Mouse (Mus musculus) hindbrain, embryonic 16.5 days (tissue): ENCODE results near the gene Barhl1. TPM values are rescaled to one million over a fixed set of nuclear protein-coding genes. Genes with fewer than 3 reads are reported as not detected.

ENCODE experiments used
- ATAC-seq: fragments of 200-750 bp; cut with Nextera tagmentation; 2 replicates; pipeline ENCODE4 v1.8.0; 2017; ENCODE audit warnings: moderate TSS enrichment, moderate library complexity
- H3K27ac ChIP-seq: fragments of 300-500 bp; sonication (generic); 2 replicates; pipeline ENCODE4 v1.5.1; 2014; ENCODE audit warnings: low read depth, mild to moderate bottlenecking, control low read depth, low read length, moderate library complexity
- H3K27me3 ChIP-seq: fragments of 300-500 bp; sonication (generic); replicated peaks from 2 replicates; pipeline ENCODE4 v1.6.1; 2014; ENCODE audit warnings: low read length; ENCODE audit not compliant: control insufficient read depth, insufficient read depth
- H3K36me3 ChIP-seq: fragments of 300-500 bp; sonication (generic); 2 replicates; pipeline ENCODE4 v1.6.1; 2014; ENCODE audit warnings: mild to moderate bottlenecking, low read length, moderate library complexity, mixed read lengths; ENCODE audit not compliant: control insufficient read depth, insufficient read depth
- H3K4me1 ChIP-seq: fragments of 300-500 bp; sonication (generic); 2 replicates; pipeline ENCODE4 v1.6.1; 2014; ENCODE audit warnings: low read depth, low read length; ENCODE audit not compliant: control insufficient read depth, insufficient read depth
- H3K4me2 ChIP-seq: fragments of 300-500 bp; sonication (generic); 2 replicates; pipeline ENCODE4 v1.6.1; 2014; ENCODE audit warnings: mild to moderate bottlenecking, low read length, control low read depth, moderate library complexity
- H3K4me3 ChIP-seq: fragments of 300-500 bp; sonication (generic); 2 replicates; pipeline ENCODE4 v1.5.1; 2014; ENCODE audit warnings: mild to moderate bottlenecking, low read length, control low read depth, moderate library complexity
- H3K9ac ChIP-seq: fragments of 300-500 bp; sonication (generic); 2 replicates; pipeline ENCODE4 v1.6.1; 2014; ENCODE audit warnings: low read depth, mild to moderate bottlenecking, control low read depth, low read length, moderate library complexity
- H3K9me3 ChIP-seq: fragments of 300-500 bp; sonication (generic); 2 replicates; pipeline ENCODE4 v1.6.1; 2014; ENCODE audit warnings: mild to moderate bottlenecking, low read length, moderate library complexity; ENCODE audit not compliant: control insufficient read depth
- WGBS: fragments of 180-500 bp; shearing (Covaris S2); extraction: QIAGEN DNeasy Blood & Tissue Kit; methylation state at CpG from one replicate; pipeline ENCODE4 v1.1.7; 2014; 5-methylcytosine and 5-hydroxymethylcytosine counted together
- polyA plus RNA-seq: library from polyadenylated mRNA; unstranded; fragments of >200 nt; fragmentation: Nextera tagmentation; extraction: Ambion mirVana; gene quantifications from 2 replicates; pipeline ENCODE4 v1.2.1, GENCODE M21; 2015

Barhl1 gene
- polyA plus RNA-seq, 1 experiment from 2014 or later, result 29.3 TPM

GRCm38 (mm10) chr2:28943666-28944516, 27.4 kb upstream of the Barhl1 start:
- ATAC-seq, result no peak
- Histone ChIP-seq H3K4me2 (peak overlapping the region; percentile 20), H3K27ac (no peak overlapping the region), H3K27me3 (peaks cover 5% of the 10 kb centered on the region; the same call in 1 of the 2 replicates), H3K9me3 (no peaks in the 10 kb centered on the region), H3K36me3 (no peaks in the 10 kb centered on the region), H3K9ac (no peak overlapping the region), H3K4me1 (peaks cover 12% of the 10 kb centered on the region), H3K4me3 (no peak overlapping the region)
- WGBS, result 19% methylated on average over 30 of the region's 30 CpGs

DNA sequence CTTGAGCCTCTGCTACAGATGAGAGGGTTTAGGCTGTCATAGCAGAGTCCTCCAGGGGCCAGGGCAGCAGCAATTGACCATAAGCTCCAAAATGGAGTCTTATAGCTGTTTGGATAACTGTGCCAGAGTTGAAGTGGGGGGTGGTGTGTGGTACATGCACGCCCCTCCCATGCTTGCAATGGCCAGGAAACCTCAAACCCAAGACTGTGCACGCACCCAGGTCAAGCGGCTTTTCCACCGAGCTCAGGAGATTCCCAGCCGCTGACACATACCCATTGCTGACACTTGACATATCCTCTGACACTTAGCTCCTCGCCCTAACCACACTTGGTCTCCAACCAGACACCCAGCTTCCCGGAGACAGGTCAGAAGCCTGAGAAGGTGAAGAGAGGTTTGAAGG, 22.5 kb upstream of the Barhl1 start:
- Histone ChIP-seq H3K27me3 (no peaks in the 10 kb centered on the region), H3K36me3 (no peaks in the 10 kb centered on the region), H3K9ac (no peak overlapping the region), H3K9me3 (no peaks in the 10 kb centered on the region), H3K27ac (no peak overlapping the region), H3K4me2 (no peak overlapping the region), H3K4me1 (peaks cover 4% of the 10 kb centered on the region), H3K4me3 (no peak overlapping the region)
- WGBS, result 89% methylated on average over 7 of the region's 7 CpGs
- no peak for ATAC-seq

DNA sequence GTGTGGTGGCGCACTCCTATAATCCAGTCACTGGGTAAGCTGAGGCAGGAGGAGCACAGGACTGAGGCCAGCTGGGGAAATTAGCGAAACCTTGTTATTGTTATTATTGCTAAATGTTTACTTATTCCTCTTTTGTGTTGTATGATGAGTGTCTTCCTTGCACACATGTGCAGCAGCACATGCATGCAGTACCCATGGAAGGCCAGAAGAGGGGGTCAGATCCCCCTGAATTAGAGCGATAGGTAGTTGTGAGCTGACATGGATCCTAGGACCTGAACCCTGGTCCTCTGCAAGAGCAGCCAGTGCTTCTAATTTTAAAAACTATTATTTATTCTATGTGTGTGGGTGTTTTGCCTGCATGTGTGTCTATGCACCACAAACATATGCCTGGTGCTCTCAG, 14.1 kb upstream of the Barhl1 start:
- Histone ChIP-seq H3K27ac (no peak overlapping the region), H3K4me2 (no peak overlapping the region), H3K9ac (no peak overlapping the region), H3K4me3 (no peak overlapping the region), H3K36me3 (no peaks in the 10 kb centered on the region), H3K27me3 (0 out of 2 replicates have a peak, but pooled peaks cover 2% of the 10 kb centered on the region), H3K9me3 (no peaks in the 10 kb centered on the region), H3K4me1 (no peaks in the 10 kb centered on the region)
- 99% methylated on average over 3 of the region's 3 CpGs for WGBS
- ATAC-seq, result no peak

GRCm38 (mm10) chr2:28923912-28924311, 7.4 kb upstream of the Barhl1 start:
- Histone ChIP-seq H3K27ac (no peak overlapping the region), H3K27me3 (peaks cover 47% of the 10 kb centered on the region), H3K36me3 (no peaks in the 10 kb centered on the region), H3K4me1 (no peaks in the 10 kb centered on the region), H3K4me2 (no peak overlapping the region), H3K9ac (no peak overlapping the region), H3K4me3 (no peak overlapping the region), H3K9me3 (no peaks in the 10 kb centered on the region)
- ATAC-seq, result peak; percentile 81
- 2% methylated on average over 4 of the region's 4 CpGs for WGBS

- no peaks in the 10 kb centered on the region for H3K9me3 ChIP-seq
- H3K27me3 ChIP-seq, result peaks cover 73% of the 10 kb centered on the region
- no peak overlapping the region for H3K4me3 ChIP-seq
- 0% methylated on average over 4 of the region's 4 CpGs for WGBS
- ATAC-seq, result no peak
- H3K9ac ChIP-seq, result no peak overlapping the region
- no peak overlapping the region for H3K4me2 ChIP-seq
- no peaks in the 10 kb centered on the region for H3K36me3 ChIP-seq
- peaks cover 4% of the 10 kb centered on the region for H3K4me1 ChIP-seq
- H3K27ac ChIP-seq, result 0 out of 2 replicates have a peak overlapping the region, but pooled peaks have one; percentile 17
Measured at GRCm38 (mm10) chr2:28919001-28919400, 2.5 kb upstream of the Barhl1 start.

DNA sequence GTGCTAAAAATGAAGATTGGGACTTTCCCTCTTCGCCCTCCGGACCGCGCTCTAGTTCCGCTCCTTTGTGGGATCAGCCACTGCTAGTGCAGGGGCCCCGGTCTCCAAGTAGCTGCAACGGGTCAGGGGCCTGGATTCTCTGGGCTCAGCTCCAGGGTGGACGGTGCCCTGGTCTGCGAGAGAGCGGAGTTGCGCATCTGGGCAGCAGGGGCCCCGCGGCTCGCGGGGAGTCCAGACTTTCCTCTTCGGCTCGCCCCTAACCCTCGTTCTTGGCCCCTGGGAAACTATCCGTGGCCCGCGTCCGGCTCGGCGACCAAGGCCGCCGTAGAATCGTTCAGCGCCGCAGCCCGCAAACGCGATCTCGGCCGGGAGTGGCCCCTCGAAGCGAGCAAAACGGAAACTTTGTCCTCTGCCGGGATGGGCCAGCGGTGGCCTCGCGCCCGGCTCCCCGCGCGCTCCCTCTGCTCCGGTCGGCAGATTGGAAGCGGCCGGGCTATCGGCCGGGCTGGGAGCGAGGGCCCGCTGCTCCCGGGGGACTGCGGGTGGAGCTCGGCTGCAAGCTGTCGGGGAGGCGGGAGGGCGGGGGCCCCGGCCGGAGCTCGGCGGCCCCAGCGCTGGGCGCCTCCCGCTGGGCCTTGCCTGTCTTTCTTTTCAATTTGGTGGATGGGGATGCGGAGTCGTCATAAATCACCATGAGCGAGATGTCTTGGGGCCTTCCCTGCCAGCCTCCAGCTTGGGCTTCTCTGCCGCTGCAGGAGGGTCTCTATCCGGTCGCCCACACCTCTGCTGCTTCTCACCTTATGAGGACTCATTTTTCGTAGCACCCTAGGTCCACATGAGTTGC, 1.3 kb upstream of the Barhl1 start:
- Histone ChIP-seq H3K4me3 (peak overlapping the region; percentile 35), H3K9ac (peak overlapping the region; percentile 48), H3K36me3 (no peaks in the 10 kb centered on the region), H3K27ac (peak overlapping the region; percentile 66), H3K4me1 (peaks cover 4% of the 10 kb centered on the region), H3K4me2 (peak overlapping the region; percentile 47), H3K27me3 (peaks cover 70% of the 10 kb centered on the region), H3K9me3 (no peaks in the 10 kb centered on the region)
- ATAC-seq, result no peak
- WGBS, result under 1% methylated on average over 71 of the region's 73 CpGs

GRCm38 (mm10) chr2:28917156-28917517, 669 bp upstream of the Barhl1 start:
- Histone ChIP-seq H3K4me1 (peaks cover 4% of the 10 kb centered on the region), H3K9ac (peak overlapping the region; percentile 48; the same call in 1 of the 2 replicates), H3K27me3 (peaks cover 65% of the 10 kb centered on the region), H3K4me3 (peak overlapping the region; percentile 35; the same call in 1 of the 2 replicates), H3K4me2 (peak overlapping the region; percentile 47), H3K9me3 (no peaks in the 10 kb centered on the region), H3K27ac (peak overlapping the region; percentile 66), H3K36me3 (no peaks in the 10 kb centered on the region)
- WGBS, result 9% methylated on average over 11 of the region's 11 CpGs
- ATAC-seq, result no peak

- peak overlapping the region; percentile 56 for H3K9ac ChIP-seq
- peak overlapping the region; percentile 5 for H3K4me2 ChIP-seq
- no peaks in the 10 kb centered on the region for H3K9me3 ChIP-seq
- no peaks in the 10 kb centered on the region for H3K36me3 ChIP-seq
- peak overlapping the region; percentile 37 for H3K4me3 ChIP-seq
- H3K27ac ChIP-seq, result peak overlapping the region; percentile 75
- WGBS, result under 1% methylated on average over 50 of the region's 50 CpGs
- H3K27me3 ChIP-seq, result peaks cover 67% of the 10 kb centered on the region
- peaks cover 6% of the 10 kb centered on the region for H3K4me1 ChIP-seq
- peak; percentile 55; the same call in 1 of the 2 replicates for ATAC-seq
Measured at GRCm38 (mm10) chr2:28915768-28916512, 528 bp downstream of the Barhl1 start.
